Mouse (Mus musculus): ENCODE measurements around the gene Calr3.
A peak's percentile ranks its signal among the peaks of the same experiment; 100 is the strongest.

Calr3 gene

GRCm38 (mm10) chr8:72443338-72443993 is at the start of gene Calr3, which contains the start of gene 1700030K09Rik:
Gene Calr3, minus strand, starts transcription at chr8:72443870.
Gene 1700030K09Rik, plus strand, starts transcription at chr8:72443880.
- DNase-seq, result peak; percentile 98

- DNase-seq, result peak; percentile 19
These were observed 49.7 kb upstream of the Calr3 start for GRCm38 (mm10) chr8:72493381-72493780.

GRCm38 (mm10) chr8:72492622-72493081 is 49.0 kb upstream of the Calr3 start:
- DNase-seq, result peak; percentile 99

GRCm38 (mm10) chr8:72491680-72492621 is 48.3 kb upstream of the Calr3 start, which contains the start of gene Slc35e1:
Gene Slc35e1, minus strand, starts transcription at chr8:72492614.
- DNase-seq, result peak; percentile 52

- no peak for DNase-seq
These were observed 47.3 kb upstream of the Calr3 start for GRCm38 (mm10) chr8:72491017-72491416.

GRCm38 (mm10) chr8:72487014-72487413 is 43.3 kb upstream of the Calr3 start:
- no peak for DNase-seq

GRCm38 (mm10) chr8:72485456-72486199 is 42.0 kb upstream of the Calr3 start:
- no peak for DNase-seq

- DNase-seq, result peak; percentile 98
These were observed 31.3 kb upstream of the Calr3 start, which contains the start of gene Cherp for GRCm38 (mm10) chr8:72474826-72475546. Gene Cherp, minus strand, starts transcription at chr8:72475226.

- peak; percentile 26 for DNase-seq
These were observed 27.0 kb upstream of the Calr3 start for GRCm38 (mm10) chr8:72470684-72471083.

GRCm38 (mm10) chr8:72469984-72470383 is 26.3 kb upstream of the Calr3 start:
- DNase-seq, result no peak

- peak; percentile 54 for DNase-seq
These were observed 25.6 kb upstream of the Calr3 start for GRCm38 (mm10) chr8:72469243-72469642.

- no peak for DNase-seq
These were observed 20.5 kb upstream of the Calr3 start for GRCm38 (mm10) chr8:72464211-72464610.

GRCm38 (mm10) chr8:72459881-72460533 is 16.3 kb upstream of the Calr3 start:
- DNase-seq, result no peak

- DNase-seq, result no peak
These were observed 14.8 kb upstream of the Calr3 start for GRCm38 (mm10) chr8:72458457-72458856.

- no peak for DNase-seq
These were observed 14.1 kb upstream of the Calr3 start for GRCm38 (mm10) chr8:72457806-72458205.

GRCm38 (mm10) chr8:72455317-72455716 is 11.6 kb upstream of the Calr3 start:
- DNase-seq, result no peak

- no peak for DNase-seq
These were observed 10.2 kb upstream of the Calr3 start for GRCm38 (mm10) chr8:72453904-72454303.

- no peak for DNase-seq
These were observed 7.8 kb upstream of the Calr3 start for GRCm38 (mm10) chr8:72451516-72451915.

GRCm38 (mm10) chr8:72445071-72445470 is 1.4 kb upstream of the Calr3 start:
- no peak for DNase-seq

GRCm38 (mm10) chr8:72443994-72444350 is 302 bp upstream of the Calr3 start:
- DNase-seq, result no peak

GRCm38 (mm10) chr8:72438248-72439015 is 5.2 kb downstream of the Calr3 start:
- DNase-seq, result no peak
